Mouse (Mus musculus) embryonic facial prominence, embryonic 13.5 days (tissue): ENCODE measurements around the gene Hspb7. TPM values are rescaled to one million over a fixed set of nuclear protein-coding genes. Genes with fewer than 3 reads are reported as not detected.

Source experiments
- ATAC-seq: fragments of 200-750 bp; cut with Nextera tagmentation; 2 replicates; pipeline ENCODE4 v1.8.0; 2017; ENCODE audit warnings: low read depth; ENCODE audit not compliant: insufficient number of reproducible peaks, insufficient read depth, low FRiP score, low TSS enrichment
- H3K27ac ChIP-seq: fragments of 300-500 bp; sonication (generic); 2 replicates; pipeline ENCODE4 v1.5.1; 2015; ENCODE audit warnings: moderate library complexity, mild to moderate bottlenecking, inconsistent platforms
- H3K27me3 ChIP-seq: fragments of 300-500 bp; sonication (generic); 2 replicates; pipeline ENCODE4 v1.6.1; 2015; ENCODE audit warnings: mild to moderate bottlenecking, inconsistent platforms
- H3K36me3 ChIP-seq: fragments of 300-500 bp; sonication (generic); 2 replicates; pipeline ENCODE4 v1.6.1; 2015; ENCODE audit warnings: mild to moderate bottlenecking, inconsistent platforms
- H3K4me1 ChIP-seq: fragments of 300-500 bp; sonication (generic); 2 replicates; pipeline ENCODE4 v1.6.1; 2015; ENCODE audit warnings: inconsistent platforms
- H3K4me2 ChIP-seq: fragments of 300-500 bp; sonication (generic); 2 replicates; pipeline ENCODE4 v1.6.1; 2015; ENCODE audit warnings: moderate library complexity, mild to moderate bottlenecking, inconsistent platforms
- H3K4me3 ChIP-seq: fragments of 300-500 bp; sonication (generic); 2 replicates; pipeline ENCODE4 v1.5.1; 2015; ENCODE audit warnings: mild to moderate bottlenecking, inconsistent platforms
- H3K9ac ChIP-seq: fragments of 300-500 bp; sonication (generic); 2 replicates; pipeline ENCODE4 v1.6.1; 2015; ENCODE audit warnings: mild to moderate bottlenecking, inconsistent platforms
- H3K9me3 ChIP-seq: fragments of 300-500 bp; sonication (generic); 2 replicates; pipeline ENCODE4 v1.6.1; 2016; ENCODE audit warnings: inconsistent platforms
- WGBS: fragments of 180-500 bp; shearing (Covaris S2); methylation state at CpG from one replicate; pipeline ENCODE4 v1.1.7; 2015; ENCODE audit warnings: mixed read lengths; 5-methylcytosine and 5-hydroxymethylcytosine counted together
- polyA plus RNA-seq: library from polyadenylated mRNA; unstranded; fragments of >200 nt; fragmentation: Nextera tagmentation; extraction: Ambion mirVana; gene quantifications from 2 replicates; pipeline ENCODE4 v1.2.1, GENCODE M21; 2015

Gene Hspb7
- polyA plus RNA-seq, 1 experiment from 2014 or later: not detected

GRCm38 (mm10) chr4:141454581-141455350 is 34.2 kb downstream of the Hspb7 start:
- no peak for ATAC-seq
- H3K27me3 ChIP-seq: no peaks in the 10 kb centered on the region
- no peak overlapping the region for H3K4me2 ChIP-seq
- WGBS: 83% methylated on average over 14 of the region's 14 CpGs
- H3K9ac ChIP-seq: no peak overlapping the region
- H3K9me3 ChIP-seq: no peaks in the 10 kb centered on the region
- H3K36me3 ChIP-seq: peaks cover 46% of the 10 kb centered on the region
- H3K27ac ChIP-seq: no peak overlapping the region
- no peak overlapping the region for H3K4me3 ChIP-seq
- peaks cover 17% of the 10 kb centered on the region for H3K4me1 ChIP-seq

- H3K36me3 ChIP-seq: peaks cover 44% of the 10 kb centered on the region
- H3K4me1 ChIP-seq: peaks cover 17% of the 10 kb centered on the region
- peak overlapping the region; percentile 34; the same call in 1 of the 2 replicates for H3K27ac ChIP-seq
- no peaks in the 10 kb centered on the region for H3K27me3 ChIP-seq
- no peak overlapping the region for H3K4me3 ChIP-seq
- no peaks in the 10 kb centered on the region for H3K9me3 ChIP-seq
- no peak overlapping the region for H3K4me2 ChIP-seq
- H3K9ac ChIP-seq: no peak overlapping the region
- 70% methylated on average over 4 of the region's 4 CpGs for WGBS
- ATAC-seq: no peak
Measured at GRCm38 (mm10) chr4:141455526-141455925, 34.9 kb downstream of the Hspb7 start.

GRCm38 (mm10) chr4:141456193-141456938 is 35.8 kb downstream of the Hspb7 start:
- H3K4me3 ChIP-seq: no peak overlapping the region
- H3K27ac ChIP-seq: no peak overlapping the region
- H3K9me3 ChIP-seq: no peaks in the 10 kb centered on the region
- H3K4me2 ChIP-seq: no peak overlapping the region
- H3K4me1 ChIP-seq: peaks cover 17% of the 10 kb centered on the region
- no peak overlapping the region for H3K9ac ChIP-seq
- peaks cover 47% of the 10 kb centered on the region for H3K36me3 ChIP-seq
- no peak for ATAC-seq
- H3K27me3 ChIP-seq: no peaks in the 10 kb centered on the region
- WGBS: 91% methylated on average over 14 of the region's 14 CpGs

- Histone ChIP-seq H3K9ac (peak overlapping the region; percentile 62), H3K4me1 (peaks cover 17% of the 10 kb centered on the region), H3K36me3 (peaks cover 50% of the 10 kb centered on the region), H3K9me3 (no peaks in the 10 kb centered on the region), H3K4me3 (no peak overlapping the region), H3K4me2 (peak overlapping the region; percentile 26), H3K27me3 (no peaks in the 10 kb centered on the region), H3K27ac (peak overlapping the region; percentile 68)
- no peak for ATAC-seq
- 11% methylated on average over 7 of the region's 7 CpGs for WGBS
Measured at GRCm38 (mm10) chr4:141458236-141458635, 37.7 kb downstream of the Hspb7 start.

- Histone ChIP-seq H3K4me3 (no peak overlapping the region), H3K27me3 (no peaks in the 10 kb centered on the region), H3K4me2 (no peak overlapping the region), H3K9me3 (no peaks in the 10 kb centered on the region), H3K9ac (peak overlapping the region; percentile 62), H3K27ac (peak overlapping the region; percentile 68), H3K4me1 (peaks cover 17% of the 10 kb centered on the region), H3K36me3 (peaks cover 51% of the 10 kb centered on the region)
- no peak for ATAC-seq
- 67% methylated on average over 3 of the region's 3 CpGs for WGBS
Measured at GRCm38 (mm10) chr4:141458888-141459287, 38.3 kb downstream of the Hspb7 start.

- WGBS: 84% methylated on average over 9 of the region's 9 CpGs
- Histone ChIP-seq H3K9ac (no peak overlapping the region), H3K27me3 (no peaks in the 10 kb centered on the region), H3K4me1 (peaks cover 17% of the 10 kb centered on the region), H3K4me3 (no peak overlapping the region), H3K9me3 (no peaks in the 10 kb centered on the region), H3K36me3 (peaks cover 59% of the 10 kb centered on the region), H3K27ac (no peak overlapping the region), H3K4me2 (no peak overlapping the region)
- ATAC-seq: no peak
Measured at GRCm38 (mm10) chr4:141459766-141460165, 39.2 kb downstream of the Hspb7 start.

GRCm38 (mm10) chr4:141460481-141460880 is 39.9 kb downstream of the Hspb7 start:
- H3K4me3 ChIP-seq: no peak overlapping the region
- H3K4me1 ChIP-seq: peaks cover 17% of the 10 kb centered on the region
- WGBS: 92% methylated on average over 4 of the region's 4 CpGs
- ATAC-seq: no peak
- H3K27ac ChIP-seq: no peak overlapping the region
- H3K27me3 ChIP-seq: no peaks in the 10 kb centered on the region
- H3K9ac ChIP-seq: no peak overlapping the region
- no peak overlapping the region for H3K4me2 ChIP-seq
- H3K9me3 ChIP-seq: no peaks in the 10 kb centered on the region
- H3K36me3 ChIP-seq: peaks cover 66% of the 10 kb centered on the region

GRCm38 (mm10) chr4:141461088-141461487 is 40.5 kb downstream of the Hspb7 start:
- Histone ChIP-seq H3K4me2 (no peak overlapping the region), H3K9ac (no peak overlapping the region), H3K27me3 (no peaks in the 10 kb centered on the region), H3K4me1 (peaks cover 17% of the 10 kb centered on the region), H3K4me3 (no peak overlapping the region), H3K27ac (0 out of 2 replicates have a peak overlapping the region, but pooled peaks have one; percentile 2), H3K36me3 (peaks cover 66% of the 10 kb centered on the region), H3K9me3 (no peaks in the 10 kb centered on the region)
- WGBS: 69% methylated on average over 12 of the region's 12 CpGs
- ATAC-seq: no peak

GRCm38 (mm10) chr4:141461576-141461975 is 41.0 kb downstream of the Hspb7 start:
- Histone ChIP-seq H3K27ac (0 out of 2 replicates have a peak overlapping the region, but pooled peaks have one; percentile 2), H3K9ac (no peak overlapping the region), H3K4me1 (peaks cover 17% of the 10 kb centered on the region), H3K4me3 (no peak overlapping the region), H3K27me3 (no peaks in the 10 kb centered on the region), H3K4me2 (no peak overlapping the region), H3K9me3 (no peaks in the 10 kb centered on the region), H3K36me3 (peaks cover 69% of the 10 kb centered on the region)
- no peak for ATAC-seq
- WGBS: 92% methylated on average over 12 of the region's 12 CpGs

GRCm38 (mm10) chr4:141463472-141463871 is 42.9 kb downstream of the Hspb7 start:
- H3K9ac ChIP-seq: no peak overlapping the region
- H3K27ac ChIP-seq: no peak overlapping the region
- ATAC-seq: no peak
- WGBS: 83% methylated on average over 14 of the region's 14 CpGs
- H3K4me3 ChIP-seq: no peak overlapping the region
- H3K36me3 ChIP-seq: peaks cover 84% of the 10 kb centered on the region
- H3K4me1 ChIP-seq: peaks cover 8% of the 10 kb centered on the region
- no peak overlapping the region for H3K4me2 ChIP-seq
- H3K27me3 ChIP-seq: no peaks in the 10 kb centered on the region
- no peaks in the 10 kb centered on the region for H3K9me3 ChIP-seq

GRCm38 (mm10) chr4:141464722-141465121 is 44.1 kb downstream of the Hspb7 start:
- no peak overlapping the region for H3K4me3 ChIP-seq
- H3K4me1 ChIP-seq: no peaks in the 10 kb centered on the region
- no peak overlapping the region for H3K4me2 ChIP-seq
- no peak overlapping the region for H3K27ac ChIP-seq
- WGBS: 81% methylated on average over 16 of the region's 16 CpGs
- ATAC-seq: no peak
- no peaks in the 10 kb centered on the region for H3K9me3 ChIP-seq
- H3K36me3 ChIP-seq: peaks cover 93% of the 10 kb centered on the region
- no peaks in the 10 kb centered on the region for H3K27me3 ChIP-seq
- no peak overlapping the region for H3K9ac ChIP-seq
